Mouse (Mus musculus): ENCODE measurements at regions not wholly inside any gene's neighbourhood (a gene's known extent, or its start where the extent isn't known, plus 50 kb on each side); places are given as distances from the start of the nearest gene placed in this dataset.

- H3K9me3 ChIP-seq (replicated peaks; ENCODE audit: low read length), result no peaks in the 10 kb centered on the region
- no peak overlapping the region for H3K9ac ChIP-seq (ENCODE audit: insufficient read depth, low read depth)
- dilution Hi-C loops (cut with MboI; ENCODE audit: extremely low pct_ligation_motif_present, extremely low pct_unique_long_range_greater_than_20kb, low sequenced_read_pairs), result no loop called here
- peaks cover 0 to 7% of the 10 kb centered on the region in 2 experiments; a peak in 2 of 4 replicates for H3K4me1 ChIP-seq (ENCODE audit: control insufficient read depth in 1 of 2, insufficient read depth in 2 of 2)
- no peaks in the 10 kb centered on the region for H3K36me3 ChIP-seq (replicated peaks in 1 of 2; ENCODE audit: control insufficient read depth in 1 of 2, insufficient read depth in 1 of 2, low read length in 1 of 2)
- DNase-seq (ENCODE audit: extremely low read depth), result no peak
- no peak overlapping the region for H3K4me3 ChIP-seq (replicated peaks in 1 of 3; ENCODE audit: low read depth in 2 of 3, low read length in 2 of 3, poor library complexity in 1 of 3)
- in situ Hi-C loops (cut with MboI; ENCODE audit: low pct_ligation_motif_present, low pct_unique_long_range_greater_than_20kb, low sequenced_read_pairs), result no loop called here
- TF ChIP-seq TCF12 (IDR thresholded peaks at IDR 0.05; ENCODE audit: low read depth, low read length) (no peak), ETS1 (conservative IDR thresholded peaks at IDR 0.05; ENCODE audit: low read depth, low read length) (no peak), UBTF (IDR thresholded peaks at IDR 0.05; ENCODE audit: low read depth, low read length) (no peak), HCFC1 (IDR thresholded peaks at IDR 0.05; ENCODE audit: low read depth, low read length) (no peak), PAX5 (IDR thresholded peaks at IDR 0.05; ENCODE audit: low read length) (no peak), POLR2AphosphoS2 (IDR thresholded peaks at IDR 0.05; ENCODE audit: low read depth, low read length) (no peak), USF2 (conservative IDR thresholded peaks at IDR 0.05; ENCODE audit: low read depth, low read length) (no peak), RAD21 (IDR thresholded peaks at IDR 0.05; ENCODE audit: low read depth, low read length) (no peak), BHLHE40 (IDR thresholded peaks at IDR 0.05; ENCODE audit: low read depth, low read length) (no peak), MYC (IDR thresholded peaks at IDR 0.05; ENCODE audit: low read depth, low read length) (no peak), CTCF (conservative IDR thresholded peaks at IDR 0.05 in 1 of 2, IDR thresholded peaks at IDR 0.05 in 1 of 2; ENCODE audit: low read depth in 2 of 2, low read length in 2 of 2) (no peak), KAT2A (IDR thresholded peaks at IDR 0.05; ENCODE audit: insufficient replicate concordance, low read length) (no peak), SMC3 (IDR thresholded peaks at IDR 0.05; ENCODE audit: low read depth, low read length) (no peak), ZNF384 (IDR thresholded peaks at IDR 0.05; ENCODE audit: low read depth, low read length) (no peak), CHD1 (IDR thresholded peaks at IDR 0.05; ENCODE audit: low read depth, low read length) (no peak), IRF4 (IDR thresholded peaks at IDR 0.05; ENCODE audit: low read depth, low read length) (no peak), MAFK (IDR thresholded peaks at IDR 0.05; ENCODE audit: insufficient replicate concordance, low read length) (no peak)
- no peaks in the 10 kb centered on the region for H3K79me2 ChIP-seq (replicated peaks; ENCODE audit: control insufficient read depth, extremely low read depth, insufficient read depth, poor library complexity, severe bottlenecking)
- no peak overlapping the region for H3K4me2 ChIP-seq (ENCODE audit: insufficient read depth, low read depth, poor library complexity, severe bottlenecking)
- no peaks in the 10 kb centered on the region for H3K27me3 ChIP-seq (replicated peaks)
- no peak overlapping the region for H3K27ac ChIP-seq (ENCODE audit: insufficient read depth, low read depth)
Observed at GRCm38 (mm10) chr16:52972811-52973210, 518.9 kb upstream of the Alcam start.

- Histone ChIP-seq H3K27ac (ENCODE audit: insufficient read depth, low read depth) (no peak overlapping the region), H3K9me3 (replicated peaks; ENCODE audit: low read length) (no peaks in the 10 kb centered on the region), H3K4me3 (replicated peaks in 1 of 3; ENCODE audit: low read depth in 2 of 3, low read length in 2 of 3, poor library complexity in 1 of 3) (no peak overlapping the region), H3K79me2 (replicated peaks; ENCODE audit: control insufficient read depth, extremely low read depth, insufficient read depth, poor library complexity, severe bottlenecking) (no peaks in the 10 kb centered on the region), H3K4me1 (ENCODE audit: control insufficient read depth in 1 of 2, insufficient read depth in 2 of 2) (no peaks in the 10 kb centered on the region), H3K27me3 (replicated peaks) (no peaks in the 10 kb centered on the region), H3K4me2 (ENCODE audit: insufficient read depth, low read depth, poor library complexity, severe bottlenecking) (no peak overlapping the region), H3K36me3 (replicated peaks in 1 of 2; ENCODE audit: control insufficient read depth in 1 of 2, insufficient read depth in 1 of 2, low read length in 1 of 2) (no peaks in the 10 kb centered on the region), H3K9ac (ENCODE audit: insufficient read depth, low read depth) (no peak overlapping the region)
- in situ Hi-C loops (cut with MboI; ENCODE audit: low pct_ligation_motif_present, low pct_unique_long_range_greater_than_20kb, low sequenced_read_pairs) (loop anchor here (25.0 kb wide), 1 partner anchor 485 kb away; the partner anchor contains the start of gene Alcam), dilution Hi-C loops (cut with MboI; ENCODE audit: extremely low pct_ligation_motif_present, extremely low pct_unique_long_range_greater_than_20kb, low sequenced_read_pairs) (no loop called here)
- no peak for TF ChIP-seq USF2 (conservative IDR thresholded peaks at IDR 0.05; ENCODE audit: low read depth, low read length)
- TF ChIP-seq CHD1 (IDR thresholded peaks at IDR 0.05; ENCODE audit: low read depth, low read length), result no peak
- TF ChIP-seq UBTF (IDR thresholded peaks at IDR 0.05; ENCODE audit: low read depth, low read length), result no peak
- TF ChIP-seq ETS1 (conservative IDR thresholded peaks at IDR 0.05; ENCODE audit: low read depth, low read length), result no peak
- no peak for TF ChIP-seq EP300 (IDR thresholded peaks at IDR 0.05; ENCODE audit: low read length)
- no peak for DNase-seq (ENCODE audit: extremely low read depth)
Observed at GRCm38 (mm10) chr16:52947679-52948078, 493.8 kb upstream of the Alcam start.
